Mouse (Mus musculus) hindbrain, postnatal 0 days (tissue): ENCODE data around the gene Mrpl35. TPM values are rescaled to one million over a fixed set of nuclear protein-coding genes. Genes with fewer than 3 reads are reported as not detected.

ENCODE experiments used
- ATAC-seq: fragments of 200-750 bp; cut with Nextera tagmentation; 2 replicates; pipeline ENCODE4 v1.8.0; 2017; ENCODE audit warnings: mild to moderate bottlenecking, moderate TSS enrichment, moderate library complexity
- DNase-seq: peaks from one replicate; pipeline ENCODE4 v3.0.0-alpha.2; 2015; ENCODE audit warnings: low spot score
- H3K27ac ChIP-seq: fragments of 300-500 bp; sonication (generic); 2 replicates; pipeline ENCODE4 v1.5.1; 2014; ENCODE audit warnings: mild to moderate bottlenecking
- H3K27me3 ChIP-seq: fragments of 300-500 bp; sonication (generic); 2 replicates; pipeline ENCODE4 v1.6.1; 2014; ENCODE audit warnings: low read length, mixed read lengths; ENCODE audit not compliant: insufficient read depth
- H3K36me3 ChIP-seq: fragments of 300-500 bp; sonication (generic); 2 replicates; pipeline ENCODE4 v1.6.1; 2014; ENCODE audit warnings: low read length, mixed read lengths; ENCODE audit not compliant: insufficient read depth
- H3K4me1 ChIP-seq: fragments of 300-500 bp; sonication (generic); 2 replicates; pipeline ENCODE4 v1.6.1; 2014; ENCODE audit warnings: antibody characterized with exemption, low read length, mixed read lengths; ENCODE audit not compliant: insufficient read depth
- H3K4me2 ChIP-seq: fragments of 300-500 bp; sonication (generic); 2 replicates; pipeline ENCODE4 v1.6.1; 2014; ENCODE audit warnings: low read depth, mild to moderate bottlenecking, low read length, moderate library complexity, mixed read lengths
- H3K4me3 ChIP-seq: fragments of 300-500 bp; sonication (generic); 2 replicates; pipeline ENCODE4 v1.5.1; 2014; ENCODE audit warnings: low read length
- H3K9ac ChIP-seq: fragments of 300-500 bp; sonication (generic); replicated peaks from 2 replicates; pipeline ENCODE4 v1.6.1; 2014; ENCODE audit warnings: mild to moderate bottlenecking, low read length, moderate library complexity, mixed read lengths
- H3K9me3 ChIP-seq: fragments of 300-500 bp; sonication (generic); 2 replicates; pipeline ENCODE4 v1.6.1; 2016; ENCODE audit warnings: low read length, mixed read lengths
- CTCF ChIP-seq: IDR thresholded peaks from 2 replicates; pipeline ENCODE4 v1.5.1; 2016; ENCODE audit warnings: antibody characterized with exemption, control low read depth, low read depth
- WGBS: fragments of 180-500 bp; shearing (Covaris S2); extraction: QIAGEN DNeasy Blood & Tissue Kit; methylation state at CpG from one replicate; pipeline ENCODE4 v1.1.7; 2014; 5-methylcytosine and 5-hydroxymethylcytosine counted together
- polyA plus RNA-seq: library from polyadenylated mRNA; unstranded; fragments of >200 nt; fragmentation: Nextera tagmentation; extraction: Ambion mirVana; gene quantifications from 2 replicates; pipeline ENCODE4 v1.2.1, GENCODE M21; 2015
- total RNA-seq: library from RNA; depleted of rRNA; stranded (reverse); fragments of >200 nt; gene quantifications from 2 replicates; pipeline ENCODE4 v1.2.3, GENCODE M21; 2014

The Mrpl35 gene
- total and polyA plus RNA-seq, 2 experiments from 2014 or later = 8.3 to 51.8 TPM

GRCm38 (mm10) chr6:71780431-71780830 is 46.3 kb downstream of the Mrpl35 start:
- H3K4me2 ChIP-seq = no peak overlapping the region
- TF ChIP-seq CTCF = no peak
- 85% methylated on average over 7 of the region's 7 CpGs for WGBS
- no peaks in the 10 kb centered on the region for H3K27me3 ChIP-seq
- ATAC-seq = no peak
- H3K36me3 ChIP-seq = peaks cover 45% of the 10 kb centered on the region; the same call in 1 of the 2 replicates
- no peak overlapping the region for H3K27ac ChIP-seq
- H3K4me3 ChIP-seq = no peak overlapping the region
- no peak for DNase-seq
- H3K9ac ChIP-seq = no peak overlapping the region
- H3K9me3 ChIP-seq = no peaks in the 10 kb centered on the region
- H3K4me1 ChIP-seq = no peaks in the 10 kb centered on the region

DNA sequence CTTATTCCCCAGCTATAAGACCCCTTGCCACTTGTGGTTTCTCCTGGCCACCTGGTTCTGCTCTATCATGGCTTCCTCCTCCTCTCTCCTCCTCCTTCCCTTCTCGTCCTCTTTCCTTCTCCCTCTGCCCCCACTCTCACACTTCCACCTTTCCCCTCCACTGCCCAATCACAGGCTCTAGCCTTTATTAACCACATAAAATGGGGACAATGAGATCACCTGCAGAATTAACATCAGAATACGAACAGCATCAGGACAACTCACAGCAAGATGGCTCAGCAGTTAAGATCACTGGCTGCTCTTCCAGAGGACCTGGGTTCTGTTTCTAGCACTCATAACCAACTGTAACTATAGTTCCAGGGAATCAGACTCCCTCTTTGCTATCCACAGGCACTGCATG is 46.9 kb downstream of the Mrpl35 start:
- ATAC-seq (no peak), DNase-seq (no peak)
- no peaks in the 10 kb centered on the region for H3K27me3 ChIP-seq
- H3K4me2 ChIP-seq = no peak overlapping the region
- no peak overlapping the region for H3K9ac ChIP-seq
- H3K4me1 ChIP-seq = no peaks in the 10 kb centered on the region
- H3K9me3 ChIP-seq = no peaks in the 10 kb centered on the region
- TF ChIP-seq CTCF = no peak
- no peak overlapping the region for H3K4me3 ChIP-seq
- H3K36me3 ChIP-seq = peaks cover 45% of the 10 kb centered on the region; the same call in 1 of the 2 replicates
- no peak overlapping the region for H3K27ac ChIP-seq
- 66% methylated on average over 2 of the region's 2 CpGs for WGBS

DNA sequence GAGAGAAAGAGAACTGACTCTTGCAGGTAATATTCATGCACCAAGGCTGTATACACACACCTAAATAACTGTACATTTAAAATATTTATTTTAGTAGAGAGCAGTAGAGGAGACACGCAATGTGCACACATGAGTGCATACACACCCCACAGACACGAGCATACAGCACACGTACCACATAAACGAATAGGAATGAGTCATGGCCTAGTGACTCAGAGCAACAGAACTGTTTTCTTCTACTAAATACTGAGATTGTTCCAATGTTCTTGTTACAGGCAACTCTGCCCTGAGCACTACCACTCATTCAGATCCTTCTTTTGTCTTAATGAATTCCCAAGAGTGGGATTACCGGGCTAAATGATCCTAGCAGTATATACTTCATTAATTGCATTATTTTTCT is 48.8 kb downstream of the Mrpl35 start:
- H3K9me3 ChIP-seq = no peaks in the 10 kb centered on the region
- H3K9ac ChIP-seq = no peak overlapping the region
- H3K36me3 ChIP-seq = peaks cover 36% of the 10 kb centered on the region; the same call in 1 of the 2 replicates
- DNase-seq (no peak), ATAC-seq (no peak)
- H3K27me3 ChIP-seq = no peaks in the 10 kb centered on the region
- no peaks in the 10 kb centered on the region for H3K4me1 ChIP-seq
- no peak overlapping the region for H3K4me3 ChIP-seq
- 83% methylated on average over 5 of the region's 5 CpGs for WGBS
- H3K27ac ChIP-seq = no peak overlapping the region
- TF ChIP-seq CTCF = no peak
- H3K4me2 ChIP-seq = no peak overlapping the region

DNA sequence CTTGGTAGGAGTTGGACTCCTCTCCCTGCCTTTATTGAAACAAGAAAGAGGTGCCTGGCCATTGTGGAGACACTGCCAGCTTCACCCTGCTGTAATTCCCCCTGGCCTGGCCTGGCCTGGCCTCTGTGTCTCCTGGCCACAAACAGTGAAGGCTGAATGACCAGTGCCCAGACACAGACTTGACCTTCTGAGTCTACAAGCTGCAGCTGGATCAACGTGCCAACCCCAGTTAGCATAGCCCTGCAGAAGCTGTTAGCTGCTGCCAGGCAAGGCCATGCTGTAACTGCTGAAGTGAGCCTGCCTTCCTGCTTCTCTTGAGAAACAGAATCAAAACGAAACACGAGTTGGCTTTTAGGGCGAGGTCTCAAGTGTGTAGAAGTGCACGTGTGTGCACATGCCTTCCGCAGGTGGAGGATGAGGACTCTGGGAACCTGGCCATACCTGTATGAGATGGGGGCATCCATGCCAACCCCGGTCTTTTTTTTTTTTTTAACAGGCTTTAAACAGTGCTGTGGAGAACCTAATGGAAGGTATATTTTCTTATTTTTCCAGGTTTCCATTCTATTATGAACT is 54.0 kb downstream of the Mrpl35 start:
- Histone ChIP-seq H3K9me3 (no peaks in the 10 kb centered on the region), H3K9ac (no peak overlapping the region), H3K36me3 (no peaks in the 10 kb centered on the region; the same call in 1 of the 2 replicates), H3K4me2 (no peak overlapping the region), H3K27me3 (no peaks in the 10 kb centered on the region), H3K4me1 (no peaks in the 10 kb centered on the region), H3K27ac (no peak overlapping the region), H3K4me3 (no peak overlapping the region)
- WGBS = 88% methylated on average over 7 of the region's 7 CpGs
- DNase-seq (no peak), ATAC-seq (0 out of 2 replicates have a peak, but pooled peaks have one; percentile 2)
- no peak for TF ChIP-seq CTCF

- Histone ChIP-seq H3K9ac (no peak overlapping the region), H3K27me3 (no peaks in the 10 kb centered on the region), H3K9me3 (no peaks in the 10 kb centered on the region), H3K4me2 (no peak overlapping the region), H3K27ac (no peak overlapping the region), H3K4me3 (no peak overlapping the region), H3K36me3 (no peaks in the 10 kb centered on the region; the same call in 1 of the 2 replicates), H3K4me1 (no peaks in the 10 kb centered on the region)
- ATAC-seq (0 out of 2 replicates have a peak, but pooled peaks have one; percentile 18), DNase-seq (no peak)
- 68% methylated on average over 6 of the region's 6 CpGs for WGBS
- no peak for TF ChIP-seq CTCF
Measured at GRCm38 (mm10) chr6:71772156-71772555, 54.6 kb downstream of the Mrpl35 start.

DNA sequence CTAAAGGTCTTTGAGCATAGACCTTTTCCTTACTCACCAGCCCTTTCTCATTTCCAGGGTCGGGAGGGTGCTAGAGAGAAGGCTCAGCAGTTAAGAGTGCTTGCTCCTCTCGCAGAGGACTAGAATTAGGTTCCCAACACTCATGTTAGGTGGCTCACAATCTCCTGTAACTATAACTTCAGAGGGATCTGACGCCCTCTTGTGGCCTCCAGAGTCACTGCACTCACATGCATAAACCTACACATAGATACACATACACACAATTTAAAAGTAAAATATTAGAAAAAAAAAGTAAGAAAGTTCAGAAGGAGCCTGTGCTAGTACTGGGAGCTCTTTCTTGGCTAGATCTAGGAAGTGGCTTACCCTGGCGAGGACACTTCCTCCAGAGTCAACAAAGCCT is 55.5 kb downstream of the Mrpl35 start:
- Histone ChIP-seq H3K4me3 (no peak overlapping the region), H3K4me1 (no peaks in the 10 kb centered on the region), H3K9ac (no peak overlapping the region), H3K36me3 (no peaks in the 10 kb centered on the region; the same call in 1 of the 2 replicates), H3K4me2 (no peak overlapping the region), H3K9me3 (no peaks in the 10 kb centered on the region), H3K27me3 (no peaks in the 10 kb centered on the region), H3K27ac (no peak overlapping the region)
- no peak for DNase-seq
- WGBS = 96% methylated on average over 4 of the region's 4 CpGs
- no peak for ATAC-seq
- TF ChIP-seq CTCF = peak; percentile 24

- no peaks in the 10 kb centered on the region for H3K9me3 ChIP-seq
- ATAC-seq (no peak), DNase-seq (no peak)
- no peak overlapping the region for H3K27ac ChIP-seq
- H3K4me3 ChIP-seq = no peak overlapping the region
- H3K36me3 ChIP-seq = no peaks in the 10 kb centered on the region; the same call in 1 of the 2 replicates
- no peak overlapping the region for H3K9ac ChIP-seq
- TF ChIP-seq CTCF = no peak
- WGBS = 95% methylated on average over 4 of the region's 4 CpGs
- no peaks in the 10 kb centered on the region for H3K27me3 ChIP-seq
- no peak overlapping the region for H3K4me2 ChIP-seq
- no peaks in the 10 kb centered on the region for H3K4me1 ChIP-seq
Measured at GRCm38 (mm10) chr6:71770856-71771255, 55.9 kb downstream of the Mrpl35 start.
